Mouse (Mus musculus) midbrain, embryonic 11.5 days (tissue): ENCODE data around the gene Fhdc1. TPM values are rescaled to one million over a fixed set of nuclear protein-coding genes. Genes with fewer than 3 reads are reported as not detected.

Experiments
- ATAC-seq: fragments of 200-750 bp; cut with Nextera tagmentation; 2 replicates; pipeline ENCODE4 v1.8.0; 2017; ENCODE audit warnings: moderate TSS enrichment, moderate library complexity; ENCODE audit not compliant: low FRiP score
- DNase-seq: peaks from one replicate; pipeline ENCODE4 v3.0.0; 2015; ENCODE audit warnings: low spot score; ENCODE audit errors: missing footprints
- H3K27ac ChIP-seq: fragments of 300-500 bp; sonication (generic); 2 replicates; pipeline ENCODE4 v1.5.1; 2014; ENCODE audit warnings: low read depth, low read length
- H3K27me3 ChIP-seq: fragments of 300-500 bp; sonication (generic); 2 replicates; pipeline ENCODE4 v1.6.1; 2014; ENCODE audit warnings: mild to moderate bottlenecking, low read length, moderate library complexity, mixed read lengths; ENCODE audit not compliant: control insufficient read depth, insufficient read depth
- H3K36me3 ChIP-seq: fragments of 300-500 bp; sonication (generic); 2 replicates; pipeline ENCODE4 v1.6.1; 2014; ENCODE audit warnings: mild to moderate bottlenecking, low read length, moderate library complexity, mixed read lengths; ENCODE audit not compliant: control insufficient read depth, insufficient read depth
- H3K4me1 ChIP-seq: fragments of 300-500 bp; sonication (generic); 2 replicates; pipeline ENCODE4 v1.6.1; 2014; ENCODE audit warnings: low read length; ENCODE audit not compliant: control insufficient read depth, insufficient read depth
- H3K4me2 ChIP-seq: fragments of 300-500 bp; sonication (generic); 2 replicates; pipeline ENCODE4 v1.6.1; 2014; ENCODE audit warnings: mild to moderate bottlenecking, moderate library complexity
- H3K4me3 ChIP-seq: fragments of 300-500 bp; sonication (generic); 2 replicates; pipeline ENCODE4 v1.5.1; 2014; ENCODE audit warnings: low read depth, low read length
- H3K9ac ChIP-seq: fragments of 300-500 bp; sonication (generic); 2 replicates; pipeline ENCODE4 v1.6.1; 2014; ENCODE audit warnings: low read length
- H3K9me3 ChIP-seq: fragments of 300-500 bp; sonication (generic); 2 replicates; pipeline ENCODE4 v1.6.1; 2016; ENCODE audit warnings: low read length; ENCODE audit not compliant: control insufficient read depth
- WGBS: fragments of 180-500 bp; shearing (Covaris S2); extraction: QIAGEN DNeasy Blood & Tissue Kit; methylation state at CpG from one replicate; pipeline ENCODE4 v1.1.7; 2014; 5-methylcytosine and 5-hydroxymethylcytosine counted together
- polyA plus RNA-seq: library from polyadenylated mRNA; unstranded; fragments of >200 nt; fragmentation: Nextera tagmentation; extraction: Ambion mirVana; gene quantifications from 2 replicates; pipeline ENCODE4 v1.2.1, GENCODE M21; 2014

The Fhdc1 gene
- polyA plus RNA-seq, 1 experiment from 2014 or later: 1.0 TPM

- Histone ChIP-seq H3K4me3 (no peak overlapping the region), H3K4me2 (no peak overlapping the region), H3K36me3 (no peaks in the 10 kb centered on the region), H3K9ac (no peak overlapping the region), H3K27me3 (no peaks in the 10 kb centered on the region), H3K9me3 (no peaks in the 10 kb centered on the region), H3K4me1 (peaks cover 5% of the 10 kb centered on the region; the same call in 1 of the 2 replicates), H3K27ac (no peak overlapping the region)
- DNase-seq (no peak), ATAC-seq (no peak)
- WGBS: 88% methylated on average over 11 of the region's 11 CpGs
Measured at GRCm38 (mm10) chr3:84497718-84498117, 17.5 kb upstream of the Fhdc1 start.

GRCm38 (mm10) chr3:84492657-84493056 lies 12.4 kb upstream of the Fhdc1 start:
- Histone ChIP-seq H3K36me3 (no peaks in the 10 kb centered on the region), H3K9ac (no peak overlapping the region), H3K27ac (no peak overlapping the region), H3K4me2 (no peak overlapping the region), H3K9me3 (no peaks in the 10 kb centered on the region), H3K4me1 (no peaks in the 10 kb centered on the region; the same call in 1 of the 2 replicates), H3K4me3 (no peak overlapping the region), H3K27me3 (no peaks in the 10 kb centered on the region)
- 95% methylated on average over 8 of the region's 8 CpGs for WGBS
- no peak for DNase-seq
- ATAC-seq: no peak

- 92% methylated on average over 4 of the region's 4 CpGs for WGBS
- Histone ChIP-seq H3K4me2 (no peak overlapping the region), H3K27me3 (no peaks in the 10 kb centered on the region), H3K4me1 (no peaks in the 10 kb centered on the region; the same call in 1 of the 2 replicates), H3K27ac (no peak overlapping the region), H3K9ac (no peak overlapping the region), H3K4me3 (no peak overlapping the region), H3K36me3 (no peaks in the 10 kb centered on the region), H3K9me3 (no peaks in the 10 kb centered on the region)
- ATAC-seq (no peak), DNase-seq (no peak)
Measured at GRCm38 (mm10) chr3:84492148-84492547, 11.9 kb upstream of the Fhdc1 start.

- WGBS: 55% methylated on average over 6 of the region's 6 CpGs
Measured at GRCm38 (mm10) chr3:84488716-84489115, 8.5 kb upstream of the Fhdc1 start.

GRCm38 (mm10) chr3:84484891-84485290 lies 4.7 kb upstream of the Fhdc1 start:
- 74% methylated on average over 3 of the region's 3 CpGs for WGBS
- no peak for DNase-seq
- Histone ChIP-seq H3K36me3 (no peaks in the 10 kb centered on the region), H3K4me3 (no peak overlapping the region), H3K27me3 (peaks cover 11% of the 10 kb centered on the region), H3K27ac (no peak overlapping the region), H3K9me3 (no peaks in the 10 kb centered on the region), H3K4me1 (peaks cover 6% of the 10 kb centered on the region; the same call in 1 of the 2 replicates), H3K9ac (no peak overlapping the region), H3K4me2 (no peak overlapping the region)
- no peak for ATAC-seq

More at GRCm38 (mm10) chr3:84488716-84489115, 8.5 kb upstream of the Fhdc1 start:
- no peak overlapping the region for H3K9ac ChIP-seq
- H3K9me3 ChIP-seq: no peaks in the 10 kb centered on the region
- H3K27me3 ChIP-seq: no peaks in the 10 kb centered on the region
- no peaks in the 10 kb centered on the region for H3K36me3 ChIP-seq
- H3K27ac ChIP-seq: no peak overlapping the region
- no peak overlapping the region for H3K4me2 ChIP-seq
- no peak for DNase-seq
- H3K4me3 ChIP-seq: no peak overlapping the region
- ATAC-seq: no peak
- no peaks in the 10 kb centered on the region; the same call in 1 of the 2 replicates for H3K4me1 ChIP-seq

- no peak overlapping the region for H3K4me3 ChIP-seq
Measured at GRCm38 (mm10) chr3:84484333-84484732, 4.1 kb upstream of the Fhdc1 start.

GRCm38 (mm10) chr3:84482121-84482520 lies 1.9 kb upstream of the Fhdc1 start:
- no peaks in the 10 kb centered on the region for H3K36me3 ChIP-seq
- ATAC-seq: no peak
- no peak for DNase-seq
- H3K4me2 ChIP-seq: no peak overlapping the region
- H3K4me1 ChIP-seq: peaks cover 22% of the 10 kb centered on the region; the same call in 1 of the 2 replicates
- no peaks in the 10 kb centered on the region for H3K9me3 ChIP-seq
- peaks cover 31% of the 10 kb centered on the region for H3K27me3 ChIP-seq
- H3K4me3 ChIP-seq: no peak overlapping the region
- no peak overlapping the region for H3K9ac ChIP-seq
- 45% methylated on average over 6 of the region's 6 CpGs for WGBS
- no peak overlapping the region for H3K27ac ChIP-seq

More at GRCm38 (mm10) chr3:84484333-84484732, 4.1 kb upstream of the Fhdc1 start:
- Histone ChIP-seq H3K27ac (no peak overlapping the region), H3K9me3 (no peaks in the 10 kb centered on the region), H3K36me3 (no peaks in the 10 kb centered on the region), H3K4me1 (peaks cover 11% of the 10 kb centered on the region; the same call in 1 of the 2 replicates), H3K9ac (no peak overlapping the region), H3K27me3 (peaks cover 16% of the 10 kb centered on the region), H3K4me2 (no peak overlapping the region)
- ATAC-seq: no peak
- WGBS: 71% methylated on average over 4 of the region's 4 CpGs
- DNase-seq: no peak

- ATAC-seq: no peak
- Histone ChIP-seq H3K27ac (no peak overlapping the region), H3K9ac (no peak overlapping the region), H3K36me3 (no peaks in the 10 kb centered on the region), H3K4me1 (peaks cover 22% of the 10 kb centered on the region; the same call in 1 of the 2 replicates), H3K4me2 (peak overlapping the region; percentile 98), H3K9me3 (no peaks in the 10 kb centered on the region), H3K4me3 (no peak overlapping the region; the same call in 1 of the 2 replicates), H3K27me3 (peaks cover 33% of the 10 kb centered on the region)
- WGBS: 3% methylated on average over 11 of the region's 11 CpGs
- no peak for DNase-seq
Measured at GRCm38 (mm10) chr3:84481104-84481503, 875 bp upstream of the Fhdc1 start.

GRCm38 (mm10) chr3:84479293-84480005 lies 780 bp downstream of the Fhdc1 start:
- Histone ChIP-seq H3K4me2 (peak overlapping the region; percentile 98), H3K36me3 (no peaks in the 10 kb centered on the region), H3K4me3 (peak overlapping the region; percentile 56), H3K27me3 (peaks cover 33% of the 10 kb centered on the region), H3K4me1 (peaks cover 22% of the 10 kb centered on the region; the same call in 1 of the 2 replicates), H3K27ac (no peak overlapping the region), H3K9ac (peak overlapping the region; percentile 61), H3K9me3 (no peaks in the 10 kb centered on the region)
- peak; percentile 97 for DNase-seq
- ATAC-seq: peak; percentile 58
- under 1% methylated on average over 61 of the region's 61 CpGs for WGBS
